Mouse (Mus musculus) limb, embryonic 13.5 days (tissue): Measurements from ENCODE around the gene Hmcn2. TPM values are rescaled to one million over a fixed set of nuclear protein-coding genes. Genes with fewer than 3 reads are reported as not detected.

Source experiments
- polyA plus RNA-seq: library from polyadenylated mRNA; unstranded; fragments of >200 nt; fragmentation: Nextera tagmentation; extraction: Ambion mirVana; gene quantifications from 2 replicates; pipeline ENCODE4 v1.2.1, GENCODE M21; 2015

Gene Hmcn2
- polyA plus RNA-seq, 1 experiment from 2014 or later, result 0.06 TPM

Other genes starting within 250 kb of the Hmcn2 start
- 21.5 and 24.5 TPM in 2 replicates for gene Fnbp1, start 172.4 kb upstream of the Hmcn2 start, polyA plus RNA-seq
- gene Gpr107, start 162.1 kb upstream of the Hmcn2 start, polyA plus RNA-seq, result 40.6 and 45.4 TPM in 2 replicates
- 46.4 and 49.6 TPM in 2 replicates for gene Ncs1, start 68.6 kb upstream of the Hmcn2 start, polyA plus RNA-seq
- gene Ass1, start 155.8 kb downstream of the Hmcn2 start, polyA plus RNA-seq, result 9.7 and 10.9 TPM in 2 replicates